Mouse (Mus musculus) liver, embryonic 13.5 days (tissue): Measurements from ENCODE around the gene Klra1. TPM values are rescaled to one million over a fixed set of nuclear protein-coding genes. Genes with fewer than 3 reads are reported as not detected.
A peak's percentile ranks its signal among the peaks of the same experiment; 100 is the strongest.
"Not testable (repeated sequence)": the region's sequence is repeated elsewhere in the genome, so short reads cannot be mapped to it uniquely, and the experiment has no call there.

Source experiments
- ATAC-seq: fragments of 200-750 bp; cut with Nextera tagmentation; 2 replicates; pipeline ENCODE4 v1.8.0; 2017; ENCODE audit warnings: low read depth, mild to moderate bottlenecking, moderate number of reproducible peaks, moderate library complexity
- DNase-seq: peaks from one replicate; pipeline ENCODE4 v3.0.0; 2022
- H3K27ac ChIP-seq: fragments of 300-500 bp; sonication (generic); 2 replicates; pipeline ENCODE4 v1.5.1; 2015; ENCODE audit warnings: moderate library complexity, mild to moderate bottlenecking, inconsistent platforms
- H3K27me3 ChIP-seq: fragments of 300-500 bp; sonication (generic); 2 replicates; pipeline ENCODE4 v1.6.1; 2015; ENCODE audit warnings: mild to moderate bottlenecking, inconsistent platforms
- H3K36me3 ChIP-seq: fragments of 300-500 bp; sonication (generic); 2 replicates; pipeline ENCODE4 v1.6.1; 2015; ENCODE audit warnings: mild to moderate bottlenecking, inconsistent platforms
- H3K4me1 ChIP-seq: fragments of 300-500 bp; sonication (generic); replicated peaks from 2 replicates; pipeline ENCODE4 v1.6.1; 2015; ENCODE audit warnings: inconsistent platforms
- H3K4me2 ChIP-seq: fragments of 300-500 bp; sonication (generic); 2 replicates; pipeline ENCODE4 v1.6.1; 2015; ENCODE audit warnings: inconsistent platforms, mild to moderate bottlenecking, moderate library complexity
- H3K4me3 ChIP-seq: fragments of 300-500 bp; sonication (generic); replicated peaks from 2 replicates; pipeline ENCODE4 v1.5.1; 2015; ENCODE audit warnings: mild to moderate bottlenecking, inconsistent platforms
- H3K9ac ChIP-seq: fragments of 300-500 bp; sonication (generic); 2 replicates; pipeline ENCODE4 v1.6.1; 2015; ENCODE audit warnings: mild to moderate bottlenecking, inconsistent platforms
- H3K9me3 ChIP-seq: fragments of 300-500 bp; sonication (generic); replicated peaks from 2 replicates; pipeline ENCODE4 v1.6.1; 2016; ENCODE audit warnings: inconsistent platforms
- WGBS: fragments of 180-500 bp; shearing (Covaris S2); methylation state at CpG from one replicate; pipeline ENCODE4 v1.1.7; 2015; ENCODE audit not compliant: insufficient replicate concordance; 5-methylcytosine and 5-hydroxymethylcytosine counted together
- polyA plus RNA-seq: library from polyadenylated mRNA; unstranded; fragments of >200 nt; fragmentation: Nextera tagmentation; extraction: Ambion mirVana; gene quantifications from 2 replicates; pipeline ENCODE4 v1.2.1, GENCODE M21; 2015

Gene Klra1
- polyA plus RNA-seq = not detected in 2 replicates

DNA sequence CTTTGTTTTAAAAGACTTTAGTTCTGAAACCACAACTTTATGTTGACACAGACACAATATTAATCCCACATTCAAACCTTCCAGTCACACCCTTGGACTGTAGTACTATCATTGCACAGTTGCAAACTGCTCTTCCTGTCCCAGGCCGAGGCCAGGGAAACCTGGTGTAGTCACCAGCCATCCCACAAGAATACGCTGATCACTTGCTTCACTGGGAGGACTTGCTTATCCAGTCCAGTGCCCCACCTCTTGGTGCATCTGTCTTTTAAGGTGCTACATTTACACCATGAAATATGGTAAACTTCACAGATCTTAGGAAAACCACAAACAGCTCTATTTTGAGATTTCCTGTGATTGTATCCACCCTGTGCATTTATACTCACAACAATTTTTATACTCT lies at the start of gene Klra1:
Gene Klra1 (minus strand): TSS at position 125 of the 400 bp plus-strand sequence.
- Histone ChIP-seq H3K27me3 (no peaks in the 10 kb centered on the region), H3K9ac (no peak within 1 kb of the TSS), H3K4me3 (no peak within 1 kb of the TSS), H3K4me1 (no peaks in the 10 kb centered on the region), H3K27ac (no peak within 1 kb of the TSS), H3K4me2 (no peak within 1 kb of the TSS), H3K36me3 (no peaks in the 10 kb centered on the region), H3K9me3 (no peaks in the 10 kb centered on the region)
- 55% methylated on average over 2 of the region's 2 CpGs for WGBS
- ATAC-seq = no peak
- no peak for DNase-seq

GRCm38 (mm10) chr6:130429511-130429910 lies 42.8 kb upstream of the Klra1 start:
- 65% methylated on average over 4 of the region's 4 CpGs for WGBS
- Histone ChIP-seq H3K27ac (no peak overlapping the region), H3K4me1 (no peaks in the 10 kb centered on the region), H3K27me3 (no peaks in the 10 kb centered on the region), H3K4me3 (no peak overlapping the region), H3K4me2 (no peak overlapping the region), H3K9ac (no peak overlapping the region), H3K9me3 (no peaks in the 10 kb centered on the region), H3K36me3 (no peaks in the 10 kb centered on the region)
- DNase-seq (no peak), ATAC-seq (no peak)

- no peak for ATAC-seq
These were observed 32.5 kb upstream of the Klra1 start for GRCm38 (mm10) chr6:130419158-130419557.

GRCm38 (mm10) chr6:130404882-130405281 lies 18.2 kb upstream of the Klra1 start:
- Histone ChIP-seq H3K36me3 (no peaks in the 10 kb centered on the region), H3K27me3 (no peaks in the 10 kb centered on the region), H3K27ac (no peak overlapping the region), H3K4me1 (no peaks in the 10 kb centered on the region), H3K9me3 (0 out of 2 replicates have a peak, but pooled peaks cover 6% of the 10 kb centered on the region), H3K4me2 (no peak overlapping the region), H3K4me3 (no peak overlapping the region), H3K9ac (no peak overlapping the region)
- DNase-seq (no peak), ATAC-seq (no peak)
- 60% methylated on average over 1 of the region's 1 CpGs for WGBS

More at GRCm38 (mm10) chr6:130419158-130419557, 32.5 kb upstream of the Klra1 start:
- Histone ChIP-seq H3K4me2 (no peak overlapping the region), H3K36me3 (no peaks in the 10 kb centered on the region), H3K9ac (no peak overlapping the region), H3K4me1 (no peaks in the 10 kb centered on the region), H3K9me3 (no peaks in the 10 kb centered on the region), H3K27me3 (no peaks in the 10 kb centered on the region), H3K4me3 (no peak overlapping the region), H3K27ac (no peak overlapping the region)
- 55% methylated on average over 2 of the region's 2 CpGs for WGBS
- DNase-seq = no peak

DNA sequence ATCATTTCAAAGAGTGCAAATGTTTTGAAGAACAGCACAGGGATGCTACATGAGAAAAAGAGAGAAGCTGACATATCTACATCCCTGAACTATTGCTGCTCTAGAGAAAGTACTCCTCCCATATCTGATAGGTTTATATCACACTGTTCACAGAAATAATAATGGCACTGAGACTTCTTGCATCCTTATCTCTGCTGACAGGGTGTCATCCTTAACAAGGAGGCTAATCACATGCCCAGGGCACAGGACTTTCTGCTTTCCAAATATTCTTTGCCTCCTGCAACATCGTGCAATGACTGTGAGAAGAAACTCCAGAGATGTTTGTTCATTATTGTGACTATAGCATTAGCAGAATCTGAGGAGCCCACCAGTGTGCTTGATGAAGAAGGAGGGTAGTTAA lies 871 bp downstream of the Klra1 start:
- no peak for DNase-seq
- H3K4me2 ChIP-seq = no peak overlapping the region
- no peaks in the 10 kb centered on the region for H3K4me1 ChIP-seq
- no peak for ATAC-seq
- no peak overlapping the region for H3K4me3 ChIP-seq
- H3K9ac ChIP-seq = no peak overlapping the region
- H3K9me3 ChIP-seq = no peaks in the 10 kb centered on the region
- no peaks in the 10 kb centered on the region for H3K27me3 ChIP-seq
- WGBS = 30% methylated on average over 1 of the region's 1 CpGs
- H3K27ac ChIP-seq = no peak overlapping the region
- no peaks in the 10 kb centered on the region for H3K36me3 ChIP-seq

- no peaks in the 10 kb centered on the region for H3K4me1 ChIP-seq
- no peaks in the 10 kb centered on the region for H3K27me3 ChIP-seq
- no peak overlapping the region for H3K9ac ChIP-seq
- H3K4me3 ChIP-seq = no peak overlapping the region
- no peak overlapping the region for H3K4me2 ChIP-seq
- H3K27ac ChIP-seq = no peak overlapping the region
- no peaks in the 10 kb centered on the region for H3K9me3 ChIP-seq
- no peaks in the 10 kb centered on the region for H3K36me3 ChIP-seq
- ATAC-seq = no peak
- no peak for DNase-seq
- WGBS = 51% methylated on average over 4 of the region's 4 CpGs
These were observed 4.3 kb downstream of the Klra1 start for GRCm38 (mm10) chr6:130382375-130382774.

DNA sequence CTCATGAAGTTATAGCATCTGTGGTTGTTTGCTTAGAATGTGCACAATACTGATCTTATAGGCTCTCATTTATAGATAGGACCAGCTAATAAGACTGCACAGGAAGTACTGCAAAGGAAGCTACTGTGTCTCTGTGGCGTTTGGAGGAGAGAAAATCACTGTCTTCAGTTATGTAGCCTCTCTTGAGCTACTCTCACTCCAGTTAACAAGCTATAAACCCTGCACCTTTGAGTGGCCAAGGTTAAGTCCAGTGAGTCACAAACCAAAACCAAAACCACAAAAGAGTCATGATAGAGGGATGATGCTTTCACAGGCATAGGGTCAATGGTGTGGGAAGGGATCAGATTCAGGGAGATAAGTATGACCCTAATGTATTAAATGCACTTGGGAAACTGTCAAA lies 41.3 kb downstream of the Klra1 start:
- not testable (repeated sequence) for H3K9ac ChIP-seq, DNase-seq, H3K27me3 ChIP-seq, H3K4me3 ChIP-seq, H3K4me2 ChIP-seq, H3K4me1 ChIP-seq, H3K36me3 ChIP-seq, H3K27ac ChIP-seq, H3K9me3 ChIP-seq, ATAC-seq
- 10% methylated on average over 1 of the region's 1 CpGs for WGBS

DNA sequence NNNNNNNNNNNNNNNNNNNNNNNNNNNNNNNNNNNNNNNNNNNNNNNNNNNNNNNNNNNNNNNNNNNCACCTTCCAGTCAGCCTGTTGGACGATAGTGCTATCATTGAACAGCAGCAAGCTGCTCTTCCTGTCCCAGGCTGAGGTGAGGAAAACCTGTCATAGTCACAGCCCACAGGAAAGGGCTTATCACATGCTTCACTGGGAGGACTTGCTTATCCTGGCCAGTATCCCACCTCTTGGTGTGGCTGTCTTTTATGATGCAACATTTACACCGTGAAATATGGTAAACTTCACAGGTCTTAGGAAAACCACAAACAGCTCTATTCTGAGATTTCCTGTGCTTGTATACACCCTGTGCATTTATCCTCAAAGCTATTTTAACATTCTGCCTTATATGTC lies 44.7 kb downstream of the Klra1 start:
- 36% methylated on average over 2 of the region's 2 CpGs for WGBS
- DNase-seq, H3K27me3 ChIP-seq, H3K4me2 ChIP-seq, H3K4me3 ChIP-seq, H3K4me1 ChIP-seq, H3K9ac ChIP-seq, H3K36me3 ChIP-seq, H3K9me3 ChIP-seq, H3K27ac ChIP-seq: not testable (repeated sequence)
- peak; percentile 39; the same call in 1 of the 2 replicates for ATAC-seq

GRCm38 (mm10) chr6:130337411-130337810 lies 49.3 kb downstream of the Klra1 start, which contains the start of gene Klra3:
Gene Klra3, minus strand, starts transcription at chr6:130337574.
- Histone ChIP-seq H3K36me3 (no peaks in the 10 kb centered on the region), H3K4me2 (no peak within 1 kb of the TSS), H3K27ac (no peak within 1 kb of the TSS), H3K4me1 (no peaks in the 10 kb centered on the region), H3K27me3 (no peaks in the 10 kb centered on the region), H3K9ac (no peak within 1 kb of the TSS), H3K9me3 (no peaks in the 10 kb centered on the region), H3K4me3 (no peak within 1 kb of the TSS)
- DNase-seq (no peak), ATAC-seq (no peak)
- 76% methylated on average over 8 of the region's 8 CpGs for WGBS

Other genes with a start within 250 kb of the Klra1 start
- gene Klra9, start 193.8 kb downstream of the Klra1 start, polyA plus RNA-seq = not detected in 2 replicates
- not detected in 2 replicates for gene Klra7, start 153.6 kb downstream of the Klra1 start, polyA plus RNA-seq
- gene Klra10, start 104.9 kb downstream of the Klra1 start, polyA plus RNA-seq = not detected in 2 replicates
- not detected in 2 replicates for gene Klra3, start 49.3 kb downstream of the Klra1 start, polyA plus RNA-seq